Mouse (Mus musculus) right cerebral cortex, adult 18-20 months (tissue): Measurements from ENCODE around the gene Def6.

Experiments
- DNase-seq: peaks from one replicate; pipeline ENCODE4 v3.0.0; 2022; ENCODE audit warnings: mixed read lengths

The Def6 gene

GRCm38 (mm10) chr17:28207591-28208313, at the start of gene Def6:
Def6 (plus strand) TSS chr17:28207778.
- DNase-seq = peak; percentile 42

DNA sequence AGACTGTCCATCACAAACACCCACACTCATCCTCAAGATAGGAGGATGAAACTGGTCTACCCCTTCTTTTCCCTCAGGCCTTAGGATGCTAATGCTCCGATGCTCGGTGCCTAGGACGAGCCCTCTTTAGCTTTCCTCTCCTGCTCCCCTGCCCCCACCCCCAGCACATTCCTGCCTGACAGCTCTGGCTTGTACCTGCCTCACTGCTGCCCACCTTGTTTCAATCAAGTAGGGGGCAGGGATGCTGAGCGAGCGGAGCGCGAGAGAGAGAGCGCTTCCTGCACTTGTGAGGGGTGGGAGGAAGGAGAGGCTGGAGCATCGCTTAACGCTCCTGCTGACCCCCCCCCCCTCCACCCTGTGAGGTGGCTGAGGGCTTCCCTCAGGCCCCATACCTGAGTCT, 47.2 kb upstream of the Def6 start:
- no peak for DNase-seq

GRCm38 (mm10) chr17:28161310-28161881, 46.2 kb upstream of the Def6 start:
- no peak for DNase-seq

- peak; percentile 72 for DNase-seq
Observed at GRCm38 (mm10) chr17:28163666-28164065, 43.9 kb upstream of the Def6 start.

- DNase-seq = peak; percentile 70
Observed at GRCm38 (mm10) chr17:28170460-28171305, 36.9 kb upstream of the Def6 start.

GRCm38 (mm10) chr17:28172690-28173089, 34.9 kb upstream of the Def6 start:
- DNase-seq = no peak

DNA sequence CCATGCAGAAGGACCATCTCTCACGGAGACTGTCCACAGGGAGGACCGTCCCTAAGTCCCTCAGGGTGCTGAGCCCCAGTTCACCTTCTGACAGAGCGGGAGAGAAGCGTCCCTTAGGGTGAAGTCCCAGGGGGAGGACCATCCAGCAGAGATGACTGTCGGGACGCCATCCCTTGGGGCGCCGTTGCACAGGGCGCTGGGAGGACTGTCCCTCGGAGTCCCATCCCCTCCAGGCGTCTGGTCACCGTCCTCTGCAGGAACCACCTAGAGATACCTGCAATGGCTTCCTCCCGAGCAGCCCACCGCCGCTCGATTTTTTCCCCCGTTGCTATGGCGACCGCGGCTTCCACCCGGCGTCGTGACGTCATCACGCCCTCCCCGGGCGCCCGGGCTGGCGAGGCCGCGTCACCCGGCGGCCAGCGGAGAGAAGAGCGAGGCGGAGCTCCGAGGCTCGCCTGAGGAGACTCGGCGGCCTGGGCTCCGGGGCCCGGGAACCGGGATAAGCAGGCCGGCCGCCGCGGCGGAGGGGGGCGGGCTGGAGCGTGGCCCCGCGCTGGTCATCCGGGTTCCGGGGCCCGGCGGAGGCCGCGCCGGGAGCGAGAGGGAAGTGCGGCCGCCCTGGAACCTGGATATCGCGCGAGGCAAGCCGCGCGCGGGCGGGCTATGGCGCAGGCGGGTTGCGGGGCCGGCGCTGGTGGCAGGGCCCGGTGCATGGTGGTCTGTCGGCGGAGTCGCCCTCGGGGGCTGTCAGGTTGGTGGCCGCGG, 30.6 kb upstream of the Def6 start, which contains the start of gene Zfp523:
Gene Zfp523 (plus strand): TSS at position 355 of the 765 bp plus-strand sequence.
- DNase-seq = peak; percentile 92

- DNase-seq = no peak
Observed at GRCm38 (mm10) chr17:28177540-28178046, 30.0 kb upstream of the Def6 start.

GRCm38 (mm10) chr17:28180331-28180730, 27.2 kb upstream of the Def6 start:
- no peak for DNase-seq

DNA sequence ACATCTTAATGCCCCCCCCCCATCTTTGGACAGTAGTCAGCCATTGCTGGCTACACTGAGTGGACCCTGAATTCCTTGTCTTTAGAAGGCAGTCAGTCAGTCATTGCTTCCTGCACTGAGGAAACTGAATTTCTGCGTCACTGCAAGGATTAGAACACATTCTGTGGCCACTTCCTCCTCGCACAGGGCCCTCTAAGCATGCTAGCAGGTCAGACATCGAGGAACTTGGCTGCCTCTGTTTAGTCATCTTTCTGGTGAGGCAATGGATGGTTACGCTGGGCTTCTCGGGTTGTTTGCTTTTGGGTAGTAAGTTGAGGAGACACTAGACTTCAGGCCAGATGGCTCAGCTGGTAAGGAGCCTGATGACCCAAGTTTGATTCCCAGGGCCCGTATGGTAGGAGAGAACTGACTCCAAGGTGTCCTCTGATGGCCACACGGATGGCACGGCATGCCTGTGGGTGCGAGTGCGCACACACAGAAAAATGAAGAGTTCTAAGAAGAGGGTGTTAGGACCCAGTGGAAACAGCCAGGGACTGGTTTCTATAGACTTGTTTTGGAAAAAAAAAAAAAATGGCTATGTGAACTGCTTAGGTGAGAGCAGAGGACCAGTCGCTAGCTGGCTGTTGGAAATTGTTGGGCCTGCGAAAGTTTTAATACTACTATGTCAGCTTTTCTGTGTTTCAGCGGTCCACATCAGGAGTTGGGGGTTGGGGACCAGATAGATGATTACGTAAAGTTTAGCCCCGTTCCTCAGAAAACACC, 26.6 kb upstream of the Def6 start:
- DNase-seq = no peak

- DNase-seq = no peak
Observed at GRCm38 (mm10) chr17:28184971-28185638, 22.5 kb upstream of the Def6 start.

DNA sequence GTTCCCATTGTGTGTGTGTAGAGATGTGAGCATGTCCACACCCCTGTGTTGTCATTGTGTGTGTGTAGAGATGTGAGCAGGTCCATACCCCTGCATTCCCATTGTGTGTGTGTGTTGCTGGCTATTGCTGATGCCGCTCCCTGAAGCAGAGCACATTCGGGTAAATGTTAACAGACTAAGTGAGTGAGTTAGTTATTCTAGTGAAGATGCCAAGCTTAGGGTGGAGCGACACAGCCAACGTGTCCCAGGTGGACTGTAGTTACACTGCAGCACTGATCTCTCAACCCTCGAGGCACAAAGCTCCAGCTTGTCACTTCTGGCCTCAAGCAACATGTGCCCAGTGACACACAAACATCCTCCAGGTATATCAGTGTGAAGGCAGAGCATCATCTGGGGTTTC, 19.3 kb upstream of the Def6 start:
- no peak for DNase-seq

GRCm38 (mm10) chr17:28192754-28193153, 14.8 kb upstream of the Def6 start:
- DNase-seq = no peak

- peak; percentile 44 for DNase-seq
Observed at GRCm38 (mm10) chr17:28193559-28193958, 14.0 kb upstream of the Def6 start.

DNA sequence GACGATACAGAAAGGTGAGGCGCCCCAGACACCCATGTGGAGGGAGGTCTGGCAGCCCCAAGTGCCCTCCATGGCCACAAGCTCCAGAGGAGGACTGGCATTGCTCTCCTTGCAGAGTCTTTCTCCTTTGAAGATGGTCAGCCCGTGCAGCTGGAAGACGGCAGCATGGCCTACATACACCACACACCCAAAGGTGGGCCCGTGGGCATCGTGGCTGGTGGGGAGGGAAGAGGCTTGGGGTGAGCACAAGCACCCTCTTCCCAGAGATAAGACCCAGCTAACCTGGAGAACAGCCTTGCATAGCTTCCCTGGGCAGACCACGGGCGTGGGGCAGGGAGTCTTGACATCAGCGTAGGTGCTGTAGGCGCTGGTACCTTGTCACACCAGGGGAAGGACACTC, 12.5 kb upstream of the Def6 start:
- no peak for DNase-seq

DNA sequence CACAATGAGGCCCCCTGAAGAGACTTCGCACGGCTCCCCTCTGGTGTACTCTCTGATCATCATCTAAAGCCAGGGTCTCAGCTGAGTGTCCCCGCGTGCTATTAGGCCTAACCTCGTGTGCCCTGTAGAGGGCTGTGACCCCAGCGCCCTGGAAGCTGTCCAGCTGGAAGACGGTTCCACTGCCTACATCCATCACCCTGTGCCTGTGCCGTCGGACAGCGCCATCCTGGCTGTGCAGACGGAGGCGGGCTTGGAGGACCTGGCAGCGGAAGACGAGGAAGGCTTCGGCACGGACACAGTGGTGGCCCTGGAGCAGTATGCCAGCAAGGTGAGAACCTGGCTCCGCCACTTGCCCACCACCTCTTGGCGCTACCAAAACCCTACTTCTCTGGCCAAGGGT, 9.9 kb upstream of the Def6 start:
- no peak for DNase-seq

GRCm38 (mm10) chr17:28201982-28202381, 5.6 kb upstream of the Def6 start:
- no peak for DNase-seq

GRCm38 (mm10) chr17:28204052-28204720, 3.4 kb upstream of the Def6 start:
- peak; percentile 43 for DNase-seq

DNA sequence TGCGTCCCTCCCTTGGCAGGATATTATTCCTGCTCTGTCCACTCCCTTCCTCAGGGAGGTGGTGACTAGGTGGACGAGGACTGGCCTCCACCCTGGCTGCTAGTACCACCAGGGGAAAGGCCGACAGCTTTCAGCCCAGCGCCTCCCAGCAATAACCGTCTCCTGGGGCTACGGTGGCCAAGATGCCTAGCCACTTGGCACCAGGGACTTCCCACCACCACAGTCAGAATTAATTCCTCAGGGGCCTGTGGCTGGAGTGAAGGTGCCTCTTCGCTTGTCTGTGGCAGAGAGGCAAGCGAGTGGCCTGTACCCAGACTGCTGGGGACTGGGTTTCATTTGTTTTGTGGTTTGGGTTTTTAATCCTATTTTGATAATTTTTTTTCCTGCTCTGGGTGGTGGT, 2.1 kb upstream of the Def6 start:
- DNase-seq = no peak

GRCm38 (mm10) chr17:28207092-28207491, 486 bp upstream of the Def6 start:
- DNase-seq = no peak

GRCm38 (mm10) chr17:28208314-28208612, 685 bp downstream of the Def6 start:
- no peak for DNase-seq
